Mouse (Mus musculus) brain, embryonic 14.5 days (tissue): ENCODE measurements around the gene Wdr90.

Experiments
- CTCF ChIP-seq: fragments of 200-500 bp; IDR thresholded peaks from 2 replicates; pipeline ENCODE4 v1.5.1; 2012; ENCODE audit warnings: inconsistent platforms, mild to moderate bottlenecking, moderate library complexity, borderline replicate concordance; ENCODE audit not compliant: insufficient read depth, insufficient read length; ENCODE audit errors: extremely low read depth
- POLR2A ChIP-seq: fragments of 200-500 bp; IDR thresholded peaks from 2 replicates; pipeline ENCODE4 v1.6.1; 2012; ENCODE audit warnings: mild to moderate bottlenecking, inconsistent platforms, borderline replicate concordance; ENCODE audit not compliant: poor library complexity, insufficient read depth, insufficient read length, severe bottlenecking; ENCODE audit errors: extremely low read depth

- no peak for TF ChIP-seq CTCF
- no peak for TF ChIP-seq POLR2A
These were observed 65.0 kb downstream of the Wdr90 start for GRCm38 (mm10) chr17:25796211-25796771.
